Mouse (Mus musculus) stomach, postnatal 0 days (tissue): ENCODE measurements around the gene Polrmt.

Experiments used
- CTCF ChIP-seq: IDR thresholded peaks from 2 replicates; pipeline ENCODE4 v1.5.1; 2016; ENCODE audit warnings: antibody characterized with exemption, low read depth, mild to moderate bottlenecking, moderate library complexity
- EP300 ChIP-seq: optimal IDR thresholded peaks from 2 replicates; pipeline ENCODE3; 2016; ENCODE audit warnings: antibody characterized with exemption

- no peak for TF ChIP-seq CTCF
- no peak for TF ChIP-seq EP300
Measured at GRCm38 (mm10) chr10:79717640-79718357, 28.6 kb downstream of the Polrmt start.
